Comparison of ENCODE assay signal across 8 mouse cellular contexts in the genomic region with DNA sequence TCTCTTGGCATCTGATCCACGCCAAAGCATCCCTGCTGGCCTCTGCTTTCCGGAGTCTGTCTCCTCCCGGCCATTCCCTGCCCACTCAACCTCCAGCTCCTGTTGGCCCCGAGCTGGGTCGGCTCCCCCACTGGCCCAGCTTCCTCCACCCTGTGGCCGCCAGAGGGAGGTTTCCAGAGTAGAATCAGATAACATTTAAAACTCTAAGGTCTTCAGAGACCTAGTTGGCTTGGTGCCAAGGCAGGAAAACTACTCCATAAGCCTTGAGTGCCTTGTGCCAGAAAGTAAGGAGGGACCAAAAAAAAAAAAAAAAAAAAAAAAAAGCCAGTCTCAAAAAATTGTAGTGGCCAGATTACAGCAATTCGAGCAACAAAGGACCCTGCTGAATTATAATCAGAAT. TPM values are rescaled to one million over a fixed set of nuclear protein-coding genes. Genes with fewer than 3 reads are reported as not detected.
DNase-seq lines count a peak whose midpoint lies in the region; ATAC-seq and TF ChIP-seq lines count a peak whose summit lies in the region.

No protein-coding gene starts in this region.

- no peak for TF ChIP-seq EP300 in liver, postnatal 0 days (IDR thresholded peaks at IDR 0.05; ENCODE audit: low read depth)

- H3K9ac ChIP-seq in heart, embryonic 15.5 days, result no peak overlapping the region
- no peak overlapping the region for H3K9ac ChIP-seq in liver, postnatal 0 days (replicated peaks)

- peaks cover 15% of the 10 kb centered on the region for H3K4me1 ChIP-seq in heart, embryonic 15.5 days (replicated peaks)
- H3K4me1 ChIP-seq in liver, postnatal 0 days (ENCODE audit: insufficient read depth), result peaks cover 7% of the 10 kb centered on the region

- no peak overlapping the region for H3K4me2 ChIP-seq in heart, embryonic 15.5 days
- no peak overlapping the region for H3K4me2 ChIP-seq in liver, postnatal 0 days (ENCODE audit: low read depth, low read length)

- peak; percentile 17; the same call in 1 of the 2 replicates for TF ChIP-seq CTCF in liver, postnatal 0 days (IDR thresholded peaks at IDR 0.05; ENCODE audit: low read depth)

- no peaks in the 10 kb centered on the region for H3K9me3 ChIP-seq in heart, embryonic 15.5 days (replicated peaks)
- H3K9me3 ChIP-seq in liver, postnatal 0 days (ENCODE audit: low read length), result no peaks in the 10 kb centered on the region

- WGBS in heart, embryonic 15.5 days, result 18% methylated on average over 7 of the region's 7 CpGs
- 60% methylated on average over 7 of the region's 7 CpGs for WGBS in liver, postnatal 0 days (ENCODE audit: insufficient replicate concordance)

- DNase-seq in right cerebral cortex, postnatal 14 days, result peak; percentile 21
- DNase-seq in right cerebral cortex, adult 2 months (ENCODE audit: low spot score in 2 of 2), result no peak
- peak; percentile 45 to 48 for DNase-seq in cerebellum, adult 18-20 months
- DNase-seq in liver, postnatal 0 days, result no peak
- DNase-seq in natural killer cell, adult 2 months (ENCODE audit: low spot score in 2 of 2), result no peak
- DNase-seq in thymus, postnatal 25 days, result no peak
- no peak for DNase-seq in embryo, embryonic 10 days (ENCODE audit: low spot score)

- peak; percentile 63 for ATAC-seq in heart, embryonic 15.5 days (replicated peaks; ENCODE audit: insufficient number of reproducible peaks, insufficient read depth, low FRiP score, low read depth)
- ATAC-seq in liver, postnatal 0 days, result no peak

- H3K27me3 ChIP-seq in heart, embryonic 15.5 days, result no peaks in the 10 kb centered on the region
- H3K27me3 ChIP-seq in liver, postnatal 0 days (ENCODE audit: insufficient read depth, low read length), result no peaks in the 10 kb centered on the region

- H3K4me3 ChIP-seq in heart, embryonic 15.5 days, result no peak overlapping the region
- H3K4me3 ChIP-seq in liver, postnatal 0 days (ENCODE audit: low read depth, low read length), result no peak overlapping the region

- no peak overlapping the region for H3K27ac ChIP-seq in heart, embryonic 15.5 days
- H3K27ac ChIP-seq in liver, postnatal 0 days (ENCODE audit: low read depth), result no peak overlapping the region

- H3K36me3 ChIP-seq in heart, embryonic 15.5 days, result no peaks in the 10 kb centered on the region
- peaks cover 3% of the 10 kb centered on the region; the same call in 1 of the 2 replicates for H3K36me3 ChIP-seq in liver, postnatal 0 days (replicated peaks; ENCODE audit: insufficient read depth, low read length)

RNA-seq across cellular contexts. Expression of gene Gan, which starts 15.0 kb away (rescaled TPM):
- 1.1 TPM in 2 replicates for polyA plus RNA-seq in heart, embryonic 15.5 days (2015; fragmentation: Nextera tagmentation; extraction: Ambion mirVana)
- 0.60 and 0.62 TPM in 2 replicates for polyA plus RNA-seq in liver, postnatal 0 days (2015; fragmentation: Nextera tagmentation; extraction: Ambion mirVana)

Comparison
In these comparisons a context has a peak if more than half of its experiments do, and no peak if none do; other contexts are left out.
1. DNase-seq: peak in right cerebral cortex, postnatal 14 days (single experiment) and cerebellum, adult 18-20 months (2 of 2); none in right cerebral cortex, adult 2 months (0 of 2), liver, postnatal 0 days (single experiment), natural killer cell, adult 2 months (0 of 2), thymus, postnatal 25 days (single experiment) and embryo, embryonic 10 days (single experiment).